Mouse (Mus musculus) ES-Bruce4 (cell line): ENCODE data around the gene Slc33a1. TPM values are rescaled to one million over a fixed set of nuclear protein-coding genes. Genes with fewer than 3 reads are reported as not detected.

Source experiments
- H3K27ac ChIP-seq: 2 replicates; pipeline ENCODE4 v1.5.1; 2012; ENCODE audit warnings: low read length, inconsistent platforms; ENCODE audit not compliant: insufficient read depth
- H3K27me3 ChIP-seq: 2 replicates; pipeline ENCODE4 v1.6.1; 2012; ENCODE audit warnings: mild to moderate bottlenecking, low read length, inconsistent platforms; ENCODE audit not compliant: control insufficient read depth, poor library complexity, insufficient read depth, severe bottlenecking
- H3K36me3 ChIP-seq: 2 replicates; pipeline ENCODE4 v1.6.1; 2012; ENCODE audit warnings: inconsistent platforms, mild to moderate bottlenecking, low read length, moderate library complexity; ENCODE audit not compliant: control insufficient read depth, poor library complexity, insufficient read depth, severe bottlenecking
- H3K4me1 ChIP-seq: one replicate; pipeline ENCODE4 v1.8.1; 2011; ENCODE audit warnings: low read length; ENCODE audit not compliant: control insufficient read depth, insufficient read depth
- H3K4me3 ChIP-seq: 2 replicates; pipeline ENCODE4 v1.5.1; 2011; ENCODE audit warnings: low read depth, mild to moderate bottlenecking, low read length
- H3K9ac ChIP-seq: 2 replicates; pipeline ENCODE4 v1.6.1; 2012; ENCODE audit warnings: low read depth, mild to moderate bottlenecking, inconsistent platforms; ENCODE audit not compliant: poor library complexity, severe bottlenecking
- H3K9me3 ChIP-seq: replicated peaks from 2 replicates; pipeline ENCODE4 v1.6.1; 2012; ENCODE audit warnings: mild to moderate bottlenecking, low read length, inconsistent platforms; ENCODE audit not compliant: control insufficient read depth, poor library complexity, insufficient read depth, severe bottlenecking
- CTCF ChIP-seq: IDR thresholded peaks from one replicate; pipeline ENCODE4 v1.8.1; 2011; ENCODE audit warnings: low read depth, low read length
- EP300 ChIP-seq: IDR thresholded peaks from 2 replicates; pipeline ENCODE4 v1.6.1; 2011; ENCODE audit warnings: low read depth, low read length; ENCODE audit not compliant: insufficient read depth
- POLR2A ChIP-seq: IDR thresholded peaks from one replicate; pipeline ENCODE4 v1.8.1; 2011; ENCODE audit warnings: low read length; ENCODE audit not compliant: insufficient read depth
- polyA plus RNA-seq: library from polyadenylated mRNA; stranded (reverse); fragments of >200 nt; gene quantifications from 2 replicates; pipeline ENCODE4 v1.2.4, GENCODE M21; 2011; ENCODE audit warnings: low read depth; ENCODE audit not compliant: missing spikeins, insufficient read depth, insufficient read length

Gene Slc33a1
- polyA plus RNA-seq, 1 experiment, result 15.2 TPM

GRCm38 (mm10) chr3:63928878-63929859, 35.4 kb downstream of the Slc33a1 start, which contains the start of gene E130311K13Rik:
Gene E130311K13Rik, minus strand, starts transcription at chr3:63929472.
- Histone ChIP-seq H3K4me1 (no peaks in the 10 kb centered on the region), H3K27me3 (no peaks in the 10 kb centered on the region), H3K4me3 (peak within 1 kb of the TSS; percentile 75), H3K9ac (peak within 1 kb of the TSS; percentile 68), H3K27ac (no peak within 1 kb of the TSS), H3K36me3 (no peaks in the 10 kb centered on the region), H3K9me3 (no peaks in the 10 kb centered on the region)
- TF ChIP-seq CTCF, result peak; percentile 65
- TF ChIP-seq POLR2A, result no peak
- TF ChIP-seq EP300, result no peak

GRCm38 (mm10) chr3:63919634-63920033, 44.9 kb downstream of the Slc33a1 start:
- no peaks in the 10 kb centered on the region for H3K36me3 ChIP-seq
- H3K4me3 ChIP-seq, result no peak overlapping the region
- no peaks in the 10 kb centered on the region for H3K9me3 ChIP-seq
- no peak overlapping the region for H3K27ac ChIP-seq
- no peak overlapping the region for H3K9ac ChIP-seq
- H3K4me1 ChIP-seq, result no peaks in the 10 kb centered on the region
- TF ChIP-seq CTCF (peak; percentile 22), POLR2A (no peak), EP300 (no peak)
- H3K27me3 ChIP-seq, result no peaks in the 10 kb centered on the region

- Histone ChIP-seq H3K4me3 (no peak overlapping the region), H3K4me1 (no peaks in the 10 kb centered on the region), H3K27me3 (no peaks in the 10 kb centered on the region; the same call in 1 of the 2 replicates), H3K9ac (no peak overlapping the region), H3K36me3 (no peaks in the 10 kb centered on the region), H3K9me3 (no peaks in the 10 kb centered on the region), H3K27ac (no peak overlapping the region)
- TF ChIP-seq CTCF (no peak), POLR2A (no peak), EP300 (no peak)
Measured at GRCm38 (mm10) chr3:63910301-63910700, 54.3 kb downstream of the Slc33a1 start.

GRCm38 (mm10) chr3:63905241-63905640, 59.3 kb downstream of the Slc33a1 start:
- peak overlapping the region; percentile 53 for H3K4me3 ChIP-seq
- no peaks in the 10 kb centered on the region; the same call in none of the 2 replicates for H3K27me3 ChIP-seq
- no peaks in the 10 kb centered on the region for H3K36me3 ChIP-seq
- H3K9ac ChIP-seq, result no peak overlapping the region
- H3K9me3 ChIP-seq, result no peaks in the 10 kb centered on the region
- TF ChIP-seq POLR2A, result no peak
- no peak for TF ChIP-seq EP300
- no peak for TF ChIP-seq CTCF
- H3K4me1 ChIP-seq, result no peaks in the 10 kb centered on the region
- H3K27ac ChIP-seq, result no peak overlapping the region

GRCm38 (mm10) chr3:63904157-63904556, 60.4 kb downstream of the Slc33a1 start:
- Histone ChIP-seq H3K9ac (no peak overlapping the region), H3K4me3 (no peak overlapping the region), H3K36me3 (no peaks in the 10 kb centered on the region), H3K4me1 (no peaks in the 10 kb centered on the region), H3K27me3 (no peaks in the 10 kb centered on the region; the same call in none of the 2 replicates), H3K9me3 (no peaks in the 10 kb centered on the region), H3K27ac (no peak overlapping the region)
- TF ChIP-seq EP300 (no peak), CTCF (no peak), POLR2A (no peak)

- Histone ChIP-seq H3K9ac (no peak overlapping the region), H3K9me3 (no peaks in the 10 kb centered on the region), H3K27me3 (no peaks in the 10 kb centered on the region; the same call in 1 of the 2 replicates), H3K4me3 (peak overlapping the region; percentile 64), H3K4me1 (no peaks in the 10 kb centered on the region), H3K36me3 (no peaks in the 10 kb centered on the region), H3K27ac (no peak overlapping the region)
- TF ChIP-seq EP300, result no peak
- no peak for TF ChIP-seq POLR2A
- TF ChIP-seq CTCF, result no peak
Measured at GRCm38 (mm10) chr3:63900021-63900571, 64.5 kb downstream of the Slc33a1 start.
